Mouse (Mus musculus) megakaryocyte, embryonic 14.5 days (primary cell): Measurements from ENCODE around the gene Oaz3. TPM values are rescaled to one million over a fixed set of nuclear protein-coding genes. Genes with fewer than 3 reads are reported as not detected.

ENCODE experiments used
- H3K27me3 ChIP-seq: replicated peaks from 2 replicates; pipeline ENCODE3; 2012; ENCODE audit warnings: inconsistent platforms
- H3K36me3 ChIP-seq: replicated peaks from 2 replicates; pipeline ENCODE3; 2012; ENCODE audit warnings: low read length, inconsistent platforms, mixed read lengths
- H3K4me1 ChIP-seq: 2 replicates; pipeline ENCODE4 v1.6.1; 2012; ENCODE audit warnings: inconsistent platforms
- H3K4me3 ChIP-seq: replicated peaks from 2 replicates; pipeline ENCODE3; 2012; ENCODE audit warnings: moderate library complexity, mild to moderate bottlenecking, inconsistent platforms
- H3K9me3 ChIP-seq: 2 replicates; pipeline ENCODE4 v1.6.1; 2012; ENCODE audit warnings: inconsistent platforms
- FLI1 ChIP-seq: IDR thresholded peaks from 2 replicates; pipeline ENCODE4 v1.6.1; 2012; ENCODE audit warnings: low read length, inconsistent platforms, mixed read lengths
- GATA1 ChIP-seq: IDR thresholded peaks from 3 replicates; pipeline ENCODE4 v1.6.1; 2012; ENCODE audit warnings: mixed read lengths, low read length, inconsistent platforms, borderline replicate concordance
- polyA plus RNA-seq: library from polyadenylated mRNA; stranded (reverse); fragments of >175 nt; gene quantifications from 2 replicates; pipeline ENCODE4 v1.2.3, GENCODE M21; 2012; ENCODE audit warnings: low replicate concordance; ENCODE audit not compliant: insufficient read depth

Gene Oaz3
- polyA plus RNA-seq, 1 experiment, result 0.28 TPM

- Histone ChIP-seq H3K27me3 (peaks cover 25% of the 10 kb centered on the region), H3K4me3 (no peak overlapping the region), H3K4me1 (peaks cover 17% of the 10 kb centered on the region), H3K36me3 (no peaks in the 10 kb centered on the region), H3K9me3 (peaks cover 13% of the 10 kb centered on the region)
- TF ChIP-seq FLI1 (no peak), GATA1 (no peak)
These were observed 13.3 kb upstream of the Oaz3 start for GRCm38 (mm10) chr3:94457055-94457454.

- Histone ChIP-seq H3K9me3 (peaks cover 13% of the 10 kb centered on the region), H3K4me1 (peaks cover 22% of the 10 kb centered on the region), H3K36me3 (no peaks in the 10 kb centered on the region), H3K27me3 (peaks cover 25% of the 10 kb centered on the region), H3K4me3 (peak overlapping the region; percentile 86)
- no peak for TF ChIP-seq GATA1
- no peak for TF ChIP-seq FLI1
These were observed 12.8 kb upstream of the Oaz3 start for GRCm38 (mm10) chr3:94456529-94457000.

GRCm38 (mm10) chr3:94449377-94449776 lies 5.7 kb upstream of the Oaz3 start:
- TF ChIP-seq FLI1 (no peak), GATA1 (no peak)
- Histone ChIP-seq H3K4me3 (no peak overlapping the region), H3K36me3 (peaks cover 61% of the 10 kb centered on the region), H3K27me3 (no peaks in the 10 kb centered on the region), H3K4me1 (peaks cover 16% of the 10 kb centered on the region), H3K9me3 (no peaks in the 10 kb centered on the region)

- Histone ChIP-seq H3K36me3 (peaks cover 38% of the 10 kb centered on the region), H3K4me3 (peak within 1 kb of the TSS; percentile 100), H3K27me3 (peaks cover 5% of the 10 kb centered on the region), H3K9me3 (no peaks in the 10 kb centered on the region), H3K4me1 (peaks cover 20% of the 10 kb centered on the region)
- TF ChIP-seq GATA1 (no peak), FLI1 (no peak)
These were observed 641 bp downstream of the Oaz3 start, which contains the start of gene Mrpl9 for GRCm38 (mm10) chr3:94442951-94443596. Gene Mrpl9, plus strand, starts transcription at chr3:94443318.

- Histone ChIP-seq H3K4me3 (no peak overlapping the region), H3K9me3 (no peaks in the 10 kb centered on the region), H3K4me1 (peaks cover 20% of the 10 kb centered on the region), H3K36me3 (peaks cover 19% of the 10 kb centered on the region), H3K27me3 (peaks cover 5% of the 10 kb centered on the region)
- TF ChIP-seq GATA1, result no peak
- TF ChIP-seq FLI1, result no peak
These were observed 2.5 kb downstream of the Oaz3 start for GRCm38 (mm10) chr3:94441182-94441581.

GRCm38 (mm10) chr3:94436420-94436819 lies 7.3 kb downstream of the Oaz3 start:
- Histone ChIP-seq H3K9me3 (no peaks in the 10 kb centered on the region), H3K4me3 (no peak overlapping the region), H3K27me3 (peaks cover 6% of the 10 kb centered on the region), H3K36me3 (no peaks in the 10 kb centered on the region), H3K4me1 (0 out of 2 replicates have a peak, but pooled peaks cover 4% of the 10 kb centered on the region)
- TF ChIP-seq GATA1, result no peak
- TF ChIP-seq FLI1, result no peak

GRCm38 (mm10) chr3:94434305-94434704 lies 9.4 kb downstream of the Oaz3 start:
- H3K9me3 ChIP-seq, result no peaks in the 10 kb centered on the region
- peaks cover 2% of the 10 kb centered on the region for H3K27me3 ChIP-seq
- peaks cover 6% of the 10 kb centered on the region for H3K36me3 ChIP-seq
- peaks cover 6% of the 10 kb centered on the region for H3K4me1 ChIP-seq
- TF ChIP-seq GATA1 (no peak), FLI1 (no peak)
- no peak overlapping the region for H3K4me3 ChIP-seq

- peaks cover 2% of the 10 kb centered on the region for H3K27me3 ChIP-seq
- no peak overlapping the region for H3K4me3 ChIP-seq
- H3K9me3 ChIP-seq, result no peaks in the 10 kb centered on the region
- peaks cover 6% of the 10 kb centered on the region for H3K4me1 ChIP-seq
- TF ChIP-seq GATA1 (no peak), FLI1 (no peak)
- peaks cover 22% of the 10 kb centered on the region for H3K36me3 ChIP-seq
These were observed 12.7 kb downstream of the Oaz3 start for GRCm38 (mm10) chr3:94430980-94431379.

- no peaks in the 10 kb centered on the region for H3K36me3 ChIP-seq
- H3K9me3 ChIP-seq, result no peaks in the 10 kb centered on the region
- H3K27me3 ChIP-seq, result peaks cover 6% of the 10 kb centered on the region
- H3K4me1 ChIP-seq, result peaks cover 15% of the 10 kb centered on the region
- peak within 1 kb of the TSS; percentile 94 for H3K4me3 ChIP-seq
- TF ChIP-seq FLI1 (no peak), GATA1 (no peak)
These were observed 30.6 kb downstream of the Oaz3 start, which contains the start of gene Tdrkh for GRCm38 (mm10) chr3:94413031-94413679. Gene Tdrkh, plus strand, starts transcription at chr3:94413273.

- no peaks in the 10 kb centered on the region for H3K36me3 ChIP-seq
- peak overlapping the region; percentile 94 for H3K4me3 ChIP-seq
These were observed 31.2 kb downstream of the Oaz3 start for GRCm38 (mm10) chr3:94412530-94412929.

More at GRCm38 (mm10) chr3:94412530-94412929, 31.2 kb downstream of the Oaz3 start:
- TF ChIP-seq FLI1, result no peak
- TF ChIP-seq GATA1, result no peak
- Histone ChIP-seq H3K4me1 (peaks cover 15% of the 10 kb centered on the region), H3K9me3 (no peaks in the 10 kb centered on the region), H3K27me3 (peaks cover 6% of the 10 kb centered on the region)
